Mouse (Mus musculus): ENCODE results near the gene Tmem260.
A peak's percentile ranks its signal among the peaks of the same experiment; 100 is the strongest.

Tmem260 gene

GRCm38 (mm10) chr14:48481591-48481990 is 35.7 kb downstream of the Tmem260 start:
- DNase-seq (ENCODE audit: low read depth) = no peak

- no peak for DNase-seq (ENCODE audit: low read depth)
Measured at GRCm38 (mm10) chr14:48482762-48483161, 36.8 kb downstream of the Tmem260 start.

- DNase-seq (ENCODE audit: low read depth) = peak; percentile 21
Measured at GRCm38 (mm10) chr14:48493896-48494295, 48.0 kb downstream of the Tmem260 start.

- DNase-seq (ENCODE audit: low read depth) = no peak
Measured at GRCm38 (mm10) chr14:48502573-48502972, 56.6 kb downstream of the Tmem260 start.

- DNase-seq (ENCODE audit: low read depth) = no peak
Measured at GRCm38 (mm10) chr14:48503691-48504565, 58.0 kb downstream of the Tmem260 start.

GRCm38 (mm10) chr14:48504566-48504950 is 58.6 kb downstream of the Tmem260 start:
- DNase-seq (ENCODE audit: low read depth) = no peak

GRCm38 (mm10) chr14:48505606-48506005 is 59.7 kb downstream of the Tmem260 start:
- DNase-seq (ENCODE audit: low read depth) = no peak

GRCm38 (mm10) chr14:48507376-48507775 is 61.5 kb downstream of the Tmem260 start:
- DNase-seq (ENCODE audit: low read depth) = no peak

- no peak for DNase-seq (ENCODE audit: low read depth)
Measured at GRCm38 (mm10) chr14:48509131-48509530, 63.2 kb downstream of the Tmem260 start.

- DNase-seq (ENCODE audit: low read depth) = no peak
Measured at GRCm38 (mm10) chr14:48513098-48513823, 67.3 kb downstream of the Tmem260 start.

GRCm38 (mm10) chr14:48513824-48514493 is 68.0 kb downstream of the Tmem260 start:
- DNase-seq (ENCODE audit: low read depth) = no peak

- no peak for DNase-seq (ENCODE audit: low read depth)
Measured at GRCm38 (mm10) chr14:48514620-48515019, 68.7 kb downstream of the Tmem260 start.

GRCm38 (mm10) chr14:48515538-48515937 is 69.6 kb downstream of the Tmem260 start:
- no peak for DNase-seq (ENCODE audit: low read depth)

GRCm38 (mm10) chr14:48523361-48523760 is 77.4 kb downstream of the Tmem260 start:
- no peak for DNase-seq (ENCODE audit: low read depth)

GRCm38 (mm10) chr14:48524135-48524534 is 78.2 kb downstream of the Tmem260 start:
- peak; percentile 39 for DNase-seq (ENCODE audit: low read depth)

GRCm38 (mm10) chr14:48525055-48525454 is 79.1 kb downstream of the Tmem260 start:
- DNase-seq (ENCODE audit: low read depth) = no peak

- no peak for DNase-seq (ENCODE audit: low read depth)
Measured at GRCm38 (mm10) chr14:48530629-48531028, 84.7 kb downstream of the Tmem260 start.

GRCm38 (mm10) chr14:48537795-48538766 is 92.2 kb downstream of the Tmem260 start:
- DNase-seq (ENCODE audit: low read depth) = no peak

GRCm38 (mm10) chr14:48545166-48545565 is 99.2 kb downstream of the Tmem260 start:
- no peak for DNase-seq (ENCODE audit: low read depth)

- no peak for DNase-seq (ENCODE audit: low read depth)
Measured at GRCm38 (mm10) chr14:48546009-48546408, 100.1 kb downstream of the Tmem260 start.

- DNase-seq (ENCODE audit: low read depth) = no peak
Measured at GRCm38 (mm10) chr14:48549703-48550102, 103.8 kb downstream of the Tmem260 start.
